Mouse (Mus musculus): ENCODE results near the gene Mta3.

DNA sequence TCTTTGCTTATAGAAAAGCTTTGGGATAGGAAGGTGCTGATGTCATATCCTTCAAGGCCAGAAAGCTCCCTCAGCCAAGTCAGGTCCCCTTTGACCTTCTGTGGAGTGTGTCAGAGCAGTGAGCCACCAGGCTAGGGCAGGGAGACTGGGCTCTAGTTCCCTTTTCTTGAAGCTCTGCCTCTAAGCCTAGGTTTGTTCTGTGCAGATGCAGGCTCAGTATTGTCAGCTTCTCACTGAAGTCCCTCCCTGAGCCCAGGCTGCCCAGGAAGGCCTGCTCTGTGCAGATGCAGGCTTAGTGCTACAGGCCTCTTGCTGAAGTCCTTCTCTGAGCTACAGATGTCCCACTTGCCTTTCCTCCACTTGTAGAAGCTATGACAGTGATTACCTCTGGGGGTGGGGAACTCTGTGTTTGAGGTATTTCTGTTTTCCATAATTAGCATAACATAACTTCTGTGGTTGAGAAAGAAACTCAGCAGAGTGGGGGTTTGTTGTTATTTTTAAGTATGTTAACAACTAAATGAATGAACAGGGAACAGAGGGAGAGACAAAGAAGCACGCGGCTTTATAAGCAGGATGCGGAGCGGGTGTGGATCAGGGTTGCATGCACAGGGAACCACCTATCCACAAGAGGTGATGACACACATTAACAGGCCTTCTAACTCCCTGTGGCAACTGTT lies 124.8 kb downstream of the Mta3 start:
- TF ChIP-seq EP300 (optimal IDR thresholded peaks at IDR 0.05): no peak
- no peak for TF ChIP-seq CTCF (IDR thresholded peaks at IDR 0.05; ENCODE audit: low read depth)

Data from stomach, postnatal 0 days (tissue).